ENCODE assay signal across 8 mouse cellular contexts in the genomic region with DNA sequence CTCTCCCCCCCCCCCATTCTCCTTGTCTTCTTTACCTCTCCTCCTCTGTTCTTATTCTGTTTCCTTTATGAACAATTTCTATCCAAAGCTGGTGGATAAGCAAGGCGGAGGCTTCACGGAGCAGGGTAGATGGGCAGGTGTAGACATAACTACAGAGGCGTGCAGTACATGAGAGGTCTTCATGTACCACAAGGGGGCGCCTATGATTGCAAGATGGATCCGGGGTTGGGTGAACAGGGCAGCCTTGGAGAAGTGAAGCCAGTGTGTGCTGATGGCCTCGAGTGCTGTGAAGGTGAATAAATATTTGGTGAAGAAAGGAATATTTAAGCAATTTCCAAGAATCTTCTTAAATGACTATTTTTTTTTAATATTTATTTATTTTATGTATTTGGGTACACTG. TPM values are rescaled to one million over a fixed set of nuclear protein-coding genes. Genes with fewer than 3 reads are reported as not detected.
DNase-seq lines count a peak whose midpoint lies in the region; ATAC-seq and TF ChIP-seq lines count a peak whose summit lies in the region.

No protein-coding gene starts in this region.

- no peak overlapping the region for H3K4me3 ChIP-seq in E14TG2a.4 (replicated peaks; ENCODE audit: low read length)
- no peak overlapping the region for H3K4me3 ChIP-seq in forebrain, embryonic 11.5 days (ENCODE audit: low read depth, low read length)
- no peak overlapping the region for H3K4me3 ChIP-seq in heart, postnatal 0 days (ENCODE audit: low read depth, low read length)
- no peak overlapping the region for H3K4me3 ChIP-seq in liver, embryonic 15.5 days (replicated peaks)

- no peaks in the 10 kb centered on the region for H3K36me3 ChIP-seq in E14TG2a.4 (ENCODE audit: insufficient read depth, low read length)
- H3K36me3 ChIP-seq in forebrain, embryonic 11.5 days (ENCODE audit: control insufficient read depth, insufficient read depth, low read length), result no peaks in the 10 kb centered on the region
- H3K36me3 ChIP-seq in heart, postnatal 0 days (replicated peaks; ENCODE audit: control insufficient read depth, insufficient read depth, low read length), result no peaks in the 10 kb centered on the region
- H3K36me3 ChIP-seq in liver, embryonic 15.5 days (replicated peaks), result no peaks in the 10 kb centered on the region

- H3K4me1 ChIP-seq in E14TG2a.4 (replicated peaks; ENCODE audit: low read depth, low read length), result peaks cover 24% of the 10 kb centered on the region
- no peaks in the 10 kb centered on the region for H3K4me1 ChIP-seq in forebrain, embryonic 11.5 days (replicated peaks; ENCODE audit: control insufficient read depth, insufficient read depth, low read length)
- no peaks in the 10 kb centered on the region for H3K4me1 ChIP-seq in heart, postnatal 0 days (ENCODE audit: control insufficient read depth, insufficient read depth)
- peaks cover 7% of the 10 kb centered on the region for H3K4me1 ChIP-seq in liver, embryonic 15.5 days (replicated peaks)

- no peak overlapping the region for H3K9ac ChIP-seq in forebrain, embryonic 11.5 days (ENCODE audit: low read length)
- no peak overlapping the region for H3K9ac ChIP-seq in heart, postnatal 0 days (replicated peaks; ENCODE audit: low read depth, low read length)
- H3K9ac ChIP-seq in liver, embryonic 15.5 days, result no peak overlapping the region

- no peak overlapping the region for H3K27ac ChIP-seq in forebrain, embryonic 11.5 days (ENCODE audit: low read depth, low read length)
- no peak overlapping the region for H3K27ac ChIP-seq in heart, postnatal 0 days (ENCODE audit: low read depth)
- no peak overlapping the region for H3K27ac ChIP-seq in liver, embryonic 15.5 days (replicated peaks)

- TF ChIP-seq POLR2A in brain, embryonic 14.5 days (IDR thresholded peaks at IDR 0.05; ENCODE audit: borderline replicate concordance, extremely low read depth, insufficient read depth, insufficient read length, poor library complexity, severe bottlenecking), result no peak

- H3K9me3 ChIP-seq in E14TG2a.4 (ENCODE audit: low read length), result no peaks in the 10 kb centered on the region
- no peaks in the 10 kb centered on the region for H3K9me3 ChIP-seq in forebrain, embryonic 11.5 days (ENCODE audit: control insufficient read depth, low read length)
- H3K9me3 ChIP-seq in heart, postnatal 0 days (replicated peaks; ENCODE audit: control insufficient read depth, low read length), result no peaks in the 10 kb centered on the region
- H3K9me3 ChIP-seq in liver, embryonic 15.5 days (replicated peaks), result no peaks in the 10 kb centered on the region

- no peak overlapping the region for H3K4me2 ChIP-seq in forebrain, embryonic 11.5 days (ENCODE audit: low read depth, low read length, severe bottlenecking)
- no peak overlapping the region for H3K4me2 ChIP-seq in heart, postnatal 0 days (ENCODE audit: low read depth, low read length)
- H3K4me2 ChIP-seq in liver, embryonic 15.5 days, result no peak overlapping the region

- 26% methylated on average over 6 of the region's 6 CpGs for WGBS in forebrain, embryonic 11.5 days
- WGBS in heart, postnatal 0 days, result 16% methylated on average over 6 of the region's 6 CpGs
- 9% methylated on average over 6 of the region's 6 CpGs for WGBS in liver, embryonic 15.5 days (ENCODE audit: insufficient replicate concordance)

- peak; percentile 84 for DNase-seq in brain, embryonic 14.5 days (ENCODE audit: low read depth)
- peak; percentile 81 for DNase-seq in forebrain, embryonic 11.5 days (ENCODE audit: low spot score)
- peak; percentile 72 for DNase-seq in heart, postnatal 0 days (ENCODE audit: low spot score)
- peak; percentile 84 to 92 for DNase-seq in kidney, postnatal 25 days
- peak; percentile 59 for DNase-seq in ovary, adult 18-20 months (ENCODE audit: low spot score)
- peak; percentile 67 to 91 for DNase-seq in thymus, postnatal 10 days (ENCODE audit: low spot score in 2 of 2)

- no peak for TF ChIP-seq EP300 in heart, postnatal 0 days (IDR thresholded peaks at IDR 0.05; ENCODE audit: low read depth)

- H3K27me3 ChIP-seq in E14TG2a.4 (ENCODE audit: insufficient read depth, low read length), result peaks cover 15% of the 10 kb centered on the region; the same call in 1 of the 2 replicates
- no peaks in the 10 kb centered on the region for H3K27me3 ChIP-seq in forebrain, embryonic 11.5 days (ENCODE audit: control insufficient read depth, insufficient read depth, low read length)
- H3K27me3 ChIP-seq in heart, postnatal 0 days (ENCODE audit: control insufficient read depth, insufficient read depth, low read length), result no peaks in the 10 kb centered on the region
- no peaks in the 10 kb centered on the region; the same call in 1 of the 2 replicates for H3K27me3 ChIP-seq in liver, embryonic 15.5 days

- TF ChIP-seq CTCF in E14TG2a.4 (conservative IDR thresholded peaks at IDR 0.05; ENCODE audit: low read length), result peak; percentile 52
- TF ChIP-seq CTCF in brain, embryonic 14.5 days (IDR thresholded peaks at IDR 0.05; ENCODE audit: borderline replicate concordance, extremely low read depth, insufficient read depth, insufficient read length), result peak; percentile 79
- TF ChIP-seq CTCF in heart, postnatal 0 days (IDR thresholded peaks at IDR 0.05; ENCODE audit: low read depth), result peak; percentile 88

- ATAC-seq in forebrain, embryonic 11.5 days (replicated peaks; ENCODE audit: low FRiP score), result peak; percentile 71; the same call in 1 of the 2 replicates
- peak; percentile 90 for ATAC-seq in heart, postnatal 0 days (ENCODE audit: insufficient read depth, low read depth)
- peak; percentile 74 for ATAC-seq in liver, embryonic 15.5 days (ENCODE audit: insufficient read depth)

RNA-seq across cellular contexts. Expression of a gene that starts 34.7 kb away (rescaled TPM):
- polyA plus RNA-seq in brain, embryonic 14.5 days (2012; rRNA removed), result 9.6 and 16.6 TPM in 2 replicates
- 18.8 and 19.2 TPM in 2 replicates for polyA plus RNA-seq in forebrain, embryonic 11.5 days (2014; fragmentation: Nextera tagmentation; extraction: Ambion mirVana)
- total RNA-seq in heart, postnatal 0 days (2014; rRNA removed; ENCODE audit: low replicate concordance), result 6.2 and 9.8 TPM in 2 replicates
- 0.66 and 1.2 TPM in 2 replicates for polyA plus RNA-seq in heart, postnatal 0 days (2015; fragmentation: Nextera tagmentation; extraction: Ambion mirVana)
- polyA plus RNA-seq in liver, embryonic 15.5 days (2015; fragmentation: Nextera tagmentation; extraction: Ambion mirVana), result 17.6 and 17.8 TPM in 2 replicates

RNA-seq across cellular contexts. Expression of a gene that starts 40.1 kb away (rescaled TPM):
- polyA plus RNA-seq in brain, embryonic 14.5 days (2012; rRNA removed), result 0.19 and 0.30 TPM in 2 replicates
- polyA plus RNA-seq in forebrain, embryonic 11.5 days (2014; fragmentation: Nextera tagmentation; extraction: Ambion mirVana), result not detected in 2 replicates
- 10.8 and 37.4 TPM in 2 replicates for total RNA-seq in heart, postnatal 0 days (2014; rRNA removed; ENCODE audit: low replicate concordance)
- 30.8 and 38.2 TPM in 2 replicates for polyA plus RNA-seq in heart, postnatal 0 days (2015; fragmentation: Nextera tagmentation; extraction: Ambion mirVana)
- 0.03 TPM in 1 of 2 replicates, not detected in the other for polyA plus RNA-seq in liver, embryonic 15.5 days (2015; fragmentation: Nextera tagmentation; extraction: Ambion mirVana)

Comparison
In these comparisons a context has a peak if more than half of its experiments do, and no peak if none do; other contexts are left out.
1. RNA of a gene that starts 40.1 kb away (polyA plus RNA-seq): 30.8 to 38.2 TPM in heart, postnatal 0 days; 0.19 to 0.30 TPM in brain, embryonic 14.5 days, 0.03 TPM in liver, embryonic 15.5 days and not detected in forebrain, embryonic 11.5 days; every median in the first group is over 10 times any median in the second.
2. Peak in every context shown above with its lines, with median percentiles within 50 percentile points of each other: CTCF ChIP-seq, DNase-seq and ATAC-seq.